ENCODE assay signal across 12 mouse cellular contexts in the genomic region with DNA sequence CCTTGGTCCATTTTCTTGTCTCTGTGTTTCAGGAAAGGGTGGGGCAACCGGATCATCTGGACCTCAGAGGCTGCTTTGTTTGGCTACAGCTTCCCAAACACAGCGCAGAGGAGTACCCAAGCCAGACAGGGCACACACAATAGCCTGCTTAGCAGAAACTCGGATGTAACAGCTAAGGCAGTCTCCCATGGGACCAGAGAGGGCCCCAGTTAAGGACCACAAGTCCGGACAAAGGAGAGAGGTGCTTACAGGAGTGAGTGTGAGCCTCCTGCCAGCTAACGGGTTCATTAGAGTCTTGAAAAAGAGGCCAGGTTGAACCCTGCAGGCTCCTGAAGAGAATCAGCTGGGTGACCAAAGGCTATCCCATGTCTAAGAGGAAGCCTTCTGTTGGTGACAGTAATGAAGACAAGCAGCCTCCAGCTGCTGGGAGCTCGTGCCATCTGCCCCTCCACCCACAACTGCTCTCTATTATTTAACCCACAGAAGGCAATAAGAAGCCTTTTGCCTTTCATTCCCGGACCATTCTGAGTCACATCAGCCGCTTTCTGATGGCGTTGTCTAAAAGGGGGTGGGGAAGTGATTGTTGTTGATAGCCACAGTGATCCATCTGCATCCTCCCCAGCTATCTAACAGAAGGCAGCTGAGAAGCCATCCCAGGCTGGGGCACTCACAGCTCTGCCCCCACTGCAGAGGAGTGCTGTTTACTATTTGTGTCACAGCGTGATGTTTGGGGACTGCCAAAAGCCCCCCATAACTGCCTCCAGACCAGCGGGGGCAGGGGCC. TPM values are rescaled to one million over a fixed set of nuclear protein-coding genes. Genes with fewer than 3 reads are reported as not detected.
DNase-seq lines count a peak whose midpoint lies in the region; ATAC-seq and TF ChIP-seq lines count a peak whose summit lies in the region.
"Had no signal": no experiment of that assay in that cellular context is flagged by ENCODE, and none has a peak within 500 bp of the region (broad histone marks: within the 10 kb centered on the region; RNA-seq: fewer than 3 reads in every experiment).

No protein-coding gene starts in this region.

- H3K9ac ChIP-seq in forebrain, postnatal 0 days = no peak overlapping the region
- H3K9ac ChIP-seq in neural tube, embryonic 15.5 days (replicated peaks) = no peak overlapping the region
- H3K9ac ChIP-seq: limb, embryonic 12.5 days had no signal

- no peak for TF ChIP-seq CTCF in forebrain, postnatal 0 days (IDR thresholded peaks at IDR 0.05; ENCODE audit: low read depth)

- H3K27ac ChIP-seq in forebrain, postnatal 0 days (ENCODE audit: low read depth, low read length) = no peak overlapping the region
- H3K27ac ChIP-seq in neural tube, embryonic 15.5 days (replicated peaks) = peak overlapping the region; percentile 41; the same call in 1 of the 2 replicates
- H3K27ac ChIP-seq: gastrocnemius, adult 2 months; limb, embryonic 12.5 days had no signal

- no peaks in the 10 kb centered on the region for H3K27me3 ChIP-seq in forebrain, postnatal 0 days (ENCODE audit: insufficient read depth, low read length)
- no peaks in the 10 kb centered on the region for H3K27me3 ChIP-seq in neural tube, embryonic 15.5 days (replicated peaks)
- H3K27me3 ChIP-seq: limb, embryonic 12.5 days had no signal

- H3K36me3 ChIP-seq in forebrain, postnatal 0 days (ENCODE audit: insufficient read depth) = no peaks in the 10 kb centered on the region
- no peaks in the 10 kb centered on the region for H3K36me3 ChIP-seq in neural tube, embryonic 15.5 days
- H3K36me3 ChIP-seq: limb, embryonic 12.5 days had no signal

- no peak overlapping the region for H3K4me3 ChIP-seq in forebrain, postnatal 0 days (ENCODE audit: low read depth, low read length)
- H3K4me3 ChIP-seq in neural tube, embryonic 15.5 days (replicated peaks) = no peak overlapping the region
- H3K4me3 ChIP-seq: gastrocnemius, adult 2 months; limb, embryonic 12.5 days had no signal

- 35% methylated on average over 11 of the region's 11 CpGs for WGBS in forebrain, postnatal 0 days
- WGBS in neural tube, embryonic 15.5 days = 22% methylated on average over 11 of the region's 11 CpGs

- no peaks in the 10 kb centered on the region for H3K4me1 ChIP-seq in forebrain, postnatal 0 days (ENCODE audit: insufficient read depth)
- H3K4me1 ChIP-seq in neural tube, embryonic 15.5 days = peaks cover 7% of the 10 kb centered on the region; the same call in 1 of the 2 replicates

- no peaks in the 10 kb centered on the region for H3K9me3 ChIP-seq in forebrain, postnatal 0 days (ENCODE audit: low read length)
- H3K9me3 ChIP-seq in neural tube, embryonic 15.5 days (replicated peaks) = no peaks in the 10 kb centered on the region
- H3K9me3 ChIP-seq: limb, embryonic 12.5 days had no signal

- peak; percentile 26 to 64 for DNase-seq in layer of hippocampus, adult 18-20 months (ENCODE audit: low spot score in 2 of 2)
- DNase-seq in layer of hippocampus, postnatal 14 days (ENCODE audit: low spot score in 2 of 2) = no peak
- DNase-seq in forebrain, postnatal 0 days = no peak
- peak; percentile 52 for DNase-seq in lung, postnatal 10 days
- no peak for DNase-seq in urinary bladder, adult 2 months (ENCODE audit: low spot score)
- DNase-seq in right cerebral cortex, adult 18-20 months = no peak
- DNase-seq: cerebellum, adult 9-11 months; gastrocnemius, adult 2 months; kidney, adult 11 months had no signal

- peak; percentile 36; the same call in 1 of the 2 replicates for ATAC-seq in forebrain, postnatal 0 days
- no peak; the same call in 1 of the 2 replicates for ATAC-seq in neural tube, embryonic 15.5 days (ENCODE audit: low FRiP score)
- no peak for ATAC-seq in inflammation-experienced regulatory T-cells, adult 6 months

- no peak overlapping the region for H3K4me2 ChIP-seq in forebrain, postnatal 0 days (ENCODE audit: low read depth)
- no peak overlapping the region for H3K4me2 ChIP-seq in neural tube, embryonic 15.5 days
- H3K4me2 ChIP-seq: limb, embryonic 12.5 days had no signal

RNA-seq across cellular contexts. Expression of a gene that starts 35.1 kb away (rescaled TPM):
- 10 to 100 TPM; 19.5 to 26.1 TPM for total RNA-seq in layer of hippocampus, adult 18-20 months (2021)
- total RNA-seq in layer of hippocampus, postnatal 14 days (2021) = 10 to 100 TPM; 32.9 to 35.8 TPM
- 19.9 and 32.2 TPM in 2 replicates for total RNA-seq in forebrain, postnatal 0 days (2014; rRNA removed)
- polyA plus RNA-seq in forebrain, postnatal 0 days (2015; fragmentation: Nextera tagmentation; extraction: Ambion mirVana) = 23.1 and 27.1 TPM in 2 replicates
- polyA plus RNA-seq in neural tube, embryonic 15.5 days (2015; fragmentation: Nextera tagmentation; extraction: Ambion mirVana) = 11.6 and 14.0 TPM in 2 replicates
- polyA plus RNA-seq in inflammation-experienced regulatory T-cells, adult 6 months (2017; shearing (Covaris generic)) = under 1 TPM in 2 of 3 experiments, not detected in 1; 0.26 to 0.46 TPM
- 0.15 and 0.21 TPM in 2 replicates for polyA plus RNA-seq in urinary bladder, adult 2 months (2012; rRNA removed)
- total RNA-seq: gastrocnemius, adult 2 months had no signal

Comparison
In these comparisons a context has a peak if more than half of its experiments do, and no peak if none do; other contexts are left out.
1. DNase-seq: peak in layer of hippocampus, adult 18-20 months (2 of 2) and lung, postnatal 10 days (single experiment); none in layer of hippocampus, postnatal 14 days (0 of 2), forebrain, postnatal 0 days (single experiment), urinary bladder, adult 2 months (single experiment) and right cerebral cortex, adult 18-20 months (single experiment).